Mouse (Mus musculus) megakaryocyte, embryonic 14.5 days (primary cell): ENCODE data around the gene Ctla2a.

ENCODE experiments used
- FLI1 ChIP-seq: IDR thresholded peaks from 2 replicates; pipeline ENCODE4 v1.6.1; 2012; ENCODE audit warnings: low read length, inconsistent platforms, mixed read lengths
- GATA1 ChIP-seq: IDR thresholded peaks from 3 replicates; pipeline ENCODE4 v1.6.1; 2012; ENCODE audit warnings: mixed read lengths, low read length, inconsistent platforms, borderline replicate concordance

- TF ChIP-seq FLI1 (peak; percentile 88), GATA1 (peak; percentile 67; the same call in 1 of the 3 replicates)
Observed at GRCm38 (mm10) chr13:60897328-60897727, 39.1 kb downstream of the Ctla2a start, which contains the start of gene Ctla2b.
